10 mouse cellular contexts compared by ENCODE assay signal in the genomic region with DNA sequence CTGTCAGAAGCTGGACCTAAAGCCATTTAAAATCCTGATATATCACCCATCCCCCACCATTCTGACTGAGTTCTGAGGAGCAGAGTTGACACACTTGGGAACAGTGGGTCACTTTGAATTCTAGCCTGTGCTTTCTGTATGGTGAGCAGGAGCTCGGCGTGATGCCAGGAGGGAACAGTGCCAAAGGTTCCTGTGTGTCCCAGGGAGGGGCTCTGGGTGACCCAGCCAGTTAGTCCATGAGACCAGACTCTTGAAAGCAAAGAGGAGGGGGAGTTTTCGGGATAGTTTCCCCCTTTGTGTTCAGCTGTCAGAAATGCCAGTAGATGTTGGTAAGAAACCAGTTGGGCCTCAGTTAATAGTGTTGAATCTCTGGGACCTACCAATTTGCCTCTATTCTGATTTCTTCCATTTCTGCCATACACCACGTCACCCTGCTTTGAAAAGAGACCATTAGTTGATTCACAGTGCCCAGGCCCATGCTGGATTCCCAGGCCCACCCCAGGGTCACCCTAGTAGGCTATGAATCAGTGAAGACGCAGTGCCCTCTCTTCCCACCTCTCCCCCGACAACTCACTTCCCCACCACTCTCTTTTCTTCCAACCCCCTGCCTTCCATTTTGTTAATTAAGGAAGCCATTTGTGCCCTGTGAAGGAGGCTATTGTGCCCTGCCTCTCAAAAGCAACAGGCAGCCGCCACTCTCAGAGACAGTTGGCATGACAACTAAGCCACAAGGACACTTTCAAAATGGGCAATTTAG. TPM values are rescaled to one million over a fixed set of nuclear protein-coding genes. Genes with fewer than 3 reads are reported as not detected.
DNase-seq lines count a peak whose midpoint lies in the region; ATAC-seq and TF ChIP-seq lines count a peak whose summit lies in the region.
"Had no signal": no experiment of that assay in that cellular context is flagged by ENCODE, and none has a peak within 500 bp of the region (broad histone marks: within the 10 kb centered on the region; RNA-seq: fewer than 3 reads in every experiment).

No protein-coding gene starts in this region.

- TF ChIP-seq CTCF in hindbrain, postnatal 0 days (IDR thresholded peaks at IDR 0.05; ENCODE audit: low read depth), result no peak

- no peaks in the 10 kb centered on the region for H3K36me3 ChIP-seq in embryonic facial prominence, embryonic 11.5 days (replicated peaks; ENCODE audit: control insufficient read depth, insufficient read depth, low read depth, low read length)
- no peaks in the 10 kb centered on the region for H3K36me3 ChIP-seq in embryonic facial prominence, embryonic 10.5 days (replicated peaks)
- no peaks in the 10 kb centered on the region for H3K36me3 ChIP-seq in midbrain, embryonic 11.5 days (ENCODE audit: control insufficient read depth, insufficient read depth, low read length)
- H3K36me3 ChIP-seq in midbrain, embryonic 10.5 days, result no peaks in the 10 kb centered on the region
- H3K36me3 ChIP-seq in hindbrain, postnatal 0 days (ENCODE audit: insufficient read depth, low read length), result no peaks in the 10 kb centered on the region
- no peaks in the 10 kb centered on the region for H3K36me3 ChIP-seq in stomach, embryonic 14.5 days (ENCODE audit: control insufficient read depth, insufficient read depth, low read length)
- no peaks in the 10 kb centered on the region for H3K36me3 ChIP-seq in heart, embryonic 11.5 days (ENCODE audit: control insufficient read depth, insufficient read depth, low read length)

- H3K9me3 ChIP-seq in embryonic facial prominence, embryonic 11.5 days (replicated peaks; ENCODE audit: control insufficient read depth, low read length), result no peaks in the 10 kb centered on the region
- no peaks in the 10 kb centered on the region for H3K9me3 ChIP-seq in embryonic facial prominence, embryonic 10.5 days
- no peaks in the 10 kb centered on the region for H3K9me3 ChIP-seq in midbrain, embryonic 11.5 days (ENCODE audit: control insufficient read depth, low read length)
- no peaks in the 10 kb centered on the region for H3K9me3 ChIP-seq in midbrain, embryonic 10.5 days (replicated peaks)
- H3K9me3 ChIP-seq in hindbrain, postnatal 0 days (ENCODE audit: low read length), result no peaks in the 10 kb centered on the region
- H3K9me3 ChIP-seq in stomach, embryonic 14.5 days (ENCODE audit: control insufficient read depth, low read depth, low read length), result no peaks in the 10 kb centered on the region
- H3K9me3 ChIP-seq in heart, embryonic 11.5 days (replicated peaks; ENCODE audit: control insufficient read depth, low read length), result no peaks in the 10 kb centered on the region

- 52% methylated on average over 7 of the region's 7 CpGs for WGBS in embryonic facial prominence, embryonic 11.5 days
- 55% methylated on average over 7 of the region's 7 CpGs for WGBS in embryonic facial prominence, embryonic 10.5 days
- WGBS in midbrain, embryonic 11.5 days, result 51% methylated on average over 7 of the region's 7 CpGs
- 47% methylated on average over 7 of the region's 7 CpGs for WGBS in midbrain, embryonic 10.5 days
- 36% methylated on average over 7 of the region's 7 CpGs for WGBS in hindbrain, postnatal 0 days
- WGBS in stomach, embryonic 14.5 days, result 77% methylated on average over 7 of the region's 7 CpGs
- 66% methylated on average over 7 of the region's 7 CpGs for WGBS in heart, embryonic 11.5 days (ENCODE audit: insufficient replicate concordance)

- H3K27me3 ChIP-seq in embryonic facial prominence, embryonic 11.5 days (ENCODE audit: control insufficient read depth, insufficient read depth, low read length), result no peaks in the 10 kb centered on the region
- 0 out of 2 replicates have a peak, but pooled peaks cover 4% of the 10 kb centered on the region for H3K27me3 ChIP-seq in embryonic facial prominence, embryonic 10.5 days (replicated peaks; ENCODE audit: low read depth, poor library complexity, severe bottlenecking)
- H3K27me3 ChIP-seq in midbrain, embryonic 11.5 days (ENCODE audit: control insufficient read depth, insufficient read depth, low read length), result no peaks in the 10 kb centered on the region
- peaks cover 16% of the 10 kb centered on the region; the same call in 1 of the 2 replicates for H3K27me3 ChIP-seq in midbrain, embryonic 10.5 days (ENCODE audit: low read depth, poor library complexity, severe bottlenecking)
- H3K27me3 ChIP-seq in hindbrain, postnatal 0 days (ENCODE audit: insufficient read depth, low read length), result no peaks in the 10 kb centered on the region
- H3K27me3 ChIP-seq in stomach, embryonic 14.5 days (ENCODE audit: control insufficient read depth, insufficient read depth, low read length), result no peaks in the 10 kb centered on the region
- no peaks in the 10 kb centered on the region for H3K27me3 ChIP-seq in heart, embryonic 11.5 days (ENCODE audit: control insufficient read depth, insufficient read depth, low read length)

- H3K9ac ChIP-seq in embryonic facial prominence, embryonic 11.5 days (replicated peaks; ENCODE audit: low read length), result no peak overlapping the region
- no peak overlapping the region for H3K9ac ChIP-seq in midbrain, embryonic 11.5 days (ENCODE audit: low read length)
- H3K9ac ChIP-seq in hindbrain, postnatal 0 days (replicated peaks; ENCODE audit: low read length), result no peak overlapping the region
- no peak overlapping the region for H3K9ac ChIP-seq in stomach, embryonic 14.5 days (replicated peaks; ENCODE audit: low read depth, low read length)
- no peak overlapping the region for H3K9ac ChIP-seq in heart, embryonic 11.5 days (ENCODE audit: low read depth, low read length)

- H3K4me3 ChIP-seq in embryonic facial prominence, embryonic 11.5 days (ENCODE audit: low read depth, low read length), result no peak overlapping the region
- no peak overlapping the region for H3K4me3 ChIP-seq in embryonic facial prominence, embryonic 10.5 days
- no peak overlapping the region for H3K4me3 ChIP-seq in midbrain, embryonic 11.5 days (ENCODE audit: low read depth, low read length)
- no peak overlapping the region for H3K4me3 ChIP-seq in midbrain, embryonic 10.5 days
- no peak overlapping the region for H3K4me3 ChIP-seq in hindbrain, postnatal 0 days (ENCODE audit: low read length)
- no peak overlapping the region for H3K4me3 ChIP-seq in stomach, embryonic 14.5 days (ENCODE audit: low read depth, low read length)
- no peak overlapping the region for H3K4me3 ChIP-seq in heart, embryonic 11.5 days (ENCODE audit: low read depth, low read length)

- peak; percentile 63 for ATAC-seq in embryonic facial prominence, embryonic 11.5 days (replicated peaks; ENCODE audit: insufficient number of reproducible peaks, low FRiP score, low TSS enrichment, low read depth)
- peak; percentile 69 for ATAC-seq in midbrain, embryonic 11.5 days (ENCODE audit: low FRiP score)
- ATAC-seq in hindbrain, postnatal 0 days, result peak; percentile 83
- peak; percentile 61; the same call in 1 of the 2 replicates for ATAC-seq in stomach, embryonic 14.5 days (ENCODE audit: insufficient number of reproducible peaks, insufficient read depth, low FRiP score, low read depth)
- no peak for ATAC-seq in monocyte, adult 5-6 weeks (replicated peaks; ENCODE audit: insufficient number of reproducible peaks, low FRiP score, low TSS enrichment, poor library complexity, severe bottlenecking)
- no peak for ATAC-seq in heart, embryonic 11.5 days (replicated peaks; ENCODE audit: insufficient number of reproducible peaks, low FRiP score, low TSS enrichment)

- H3K4me2 ChIP-seq in embryonic facial prominence, embryonic 11.5 days (ENCODE audit: low read depth, low read length), result no peak overlapping the region
- no peak overlapping the region for H3K4me2 ChIP-seq in midbrain, embryonic 11.5 days
- H3K4me2 ChIP-seq in hindbrain, postnatal 0 days (ENCODE audit: low read depth, low read length), result no peak overlapping the region
- H3K4me2 ChIP-seq in stomach, embryonic 14.5 days (replicated peaks; ENCODE audit: low read depth, low read length), result no peak overlapping the region
- no peak overlapping the region for H3K4me2 ChIP-seq in heart, embryonic 11.5 days

- H3K27ac ChIP-seq in embryonic facial prominence, embryonic 11.5 days (replicated peaks; ENCODE audit: low read depth, low read length), result no peak overlapping the region
- no peak overlapping the region; the same call in 1 of the 2 replicates for H3K27ac ChIP-seq in embryonic facial prominence, embryonic 10.5 days (replicated peaks)
- no peak overlapping the region for H3K27ac ChIP-seq in midbrain, embryonic 11.5 days (ENCODE audit: low read depth, low read length)
- no peak overlapping the region; the same call in 1 of the 2 replicates for H3K27ac ChIP-seq in midbrain, embryonic 10.5 days (replicated peaks)
- peak overlapping the region; percentile 43; the same call in 1 of the 2 replicates for H3K27ac ChIP-seq in hindbrain, postnatal 0 days
- no peak overlapping the region for H3K27ac ChIP-seq in stomach, embryonic 14.5 days (ENCODE audit: low read length)
- no peak overlapping the region for H3K27ac ChIP-seq in heart, embryonic 11.5 days (ENCODE audit: low read depth, low read length)

- DNase-seq in embryonic facial prominence, embryonic 11.5 days (ENCODE audit: low spot score), result peak; percentile 15
- DNase-seq in embryonic facial prominence, embryonic 10.5 days (ENCODE audit: low spot score), result no peak
- DNase-seq in midbrain, embryonic 11.5 days (ENCODE audit: low spot score, missing footprints), result no peak
- DNase-seq in midbrain, embryonic 10.5 days (ENCODE audit: low spot score), result no peak
- peak; percentile 85 for DNase-seq in hindbrain, postnatal 0 days (ENCODE audit: low spot score)

- no peaks in the 10 kb centered on the region for H3K4me1 ChIP-seq in embryonic facial prominence, embryonic 11.5 days (ENCODE audit: control insufficient read depth, insufficient read depth, low read length)
- H3K4me1 ChIP-seq in embryonic facial prominence, embryonic 10.5 days, result peaks cover 14% of the 10 kb centered on the region
- peaks cover 7% of the 10 kb centered on the region; the same call in 1 of the 2 replicates for H3K4me1 ChIP-seq in midbrain, embryonic 11.5 days (ENCODE audit: control insufficient read depth, insufficient read depth, low read length)
- peaks cover 17% of the 10 kb centered on the region for H3K4me1 ChIP-seq in midbrain, embryonic 10.5 days
- no peaks in the 10 kb centered on the region for H3K4me1 ChIP-seq in hindbrain, postnatal 0 days (ENCODE audit: insufficient read depth, low read length)
- no peaks in the 10 kb centered on the region for H3K4me1 ChIP-seq in stomach, embryonic 14.5 days (ENCODE audit: control insufficient read depth, insufficient read depth, low read length)
- H3K4me1 ChIP-seq in heart, embryonic 11.5 days (ENCODE audit: control insufficient read depth, insufficient read depth, low read length), result no peaks in the 10 kb centered on the region

RNA-seq across cellular contexts. Expression of a gene that starts 38.6 kb away (rescaled TPM):
- 196 and 210 TPM in 2 replicates for polyA plus RNA-seq in embryonic facial prominence, embryonic 11.5 days (2014; fragmentation: Nextera tagmentation; extraction: Ambion mirVana)
- polyA plus RNA-seq in embryonic facial prominence, embryonic 10.5 days (2016; fragmentation: Nextera tagmentation; extraction: Ambion mirVana), result 159 and 163 TPM in 2 replicates
- polyA plus RNA-seq in midbrain, embryonic 11.5 days (2014; fragmentation: Nextera tagmentation; extraction: Ambion mirVana), result 174 and 194 TPM in 2 replicates
- 158 and 164 TPM in 2 replicates for polyA plus RNA-seq in midbrain, embryonic 10.5 days (2016; fragmentation: Nextera tagmentation; extraction: Ambion mirVana)
- 66.8 and 67.0 TPM in 2 replicates for total RNA-seq in hindbrain, postnatal 0 days (2014; rRNA removed)
- 101 and 103 TPM in 2 replicates for polyA plus RNA-seq in hindbrain, postnatal 0 days (2015; fragmentation: Nextera tagmentation; extraction: Ambion mirVana)
- polyA plus RNA-seq in stomach, embryonic 14.5 days (2014; fragmentation: Nextera tagmentation; extraction: Ambion mirVana), result 161 and 176 TPM in 2 replicates
- total RNA-seq in monocyte, adult 5-6 weeks (2017), result 148 to 168 TPM (median 150 TPM) in 3 replicates
- polyA plus RNA-seq in heart, embryonic 11.5 days (2014; fragmentation: Nextera tagmentation; extraction: Ambion mirVana), result 142 and 175 TPM in 2 replicates

RNA-seq across cellular contexts. Expression of a gene that starts 39.0 kb away (rescaled TPM):
- polyA plus RNA-seq in embryonic facial prominence, embryonic 11.5 days (2014; fragmentation: Nextera tagmentation; extraction: Ambion mirVana), result 0.38 TPM in 1 of 2 replicates, not detected in the other
- polyA plus RNA-seq in embryonic facial prominence, embryonic 10.5 days (2016; fragmentation: Nextera tagmentation; extraction: Ambion mirVana), result 0.44 and 0.65 TPM in 2 replicates
- polyA plus RNA-seq in midbrain, embryonic 11.5 days (2014; fragmentation: Nextera tagmentation; extraction: Ambion mirVana), result 0.48 and 0.69 TPM in 2 replicates
- polyA plus RNA-seq in midbrain, embryonic 10.5 days (2016; fragmentation: Nextera tagmentation; extraction: Ambion mirVana), result 0.50 and 1.1 TPM in 2 replicates
- total RNA-seq in hindbrain, postnatal 0 days (2014; rRNA removed), result 1.4 TPM in 1 of 2 replicates, not detected in the other
- polyA plus RNA-seq in hindbrain, postnatal 0 days (2015; fragmentation: Nextera tagmentation; extraction: Ambion mirVana), result 1.1 and 1.9 TPM in 2 replicates
- 4.1 and 4.4 TPM in 2 replicates for polyA plus RNA-seq in stomach, embryonic 14.5 days (2014; fragmentation: Nextera tagmentation; extraction: Ambion mirVana)
- total RNA-seq in monocyte, adult 5-6 weeks (2017), result not detected in 3 replicates
- 0.27 and 1.1 TPM in 2 replicates for polyA plus RNA-seq in heart, embryonic 11.5 days (2014; fragmentation: Nextera tagmentation; extraction: Ambion mirVana)
- total RNA-seq: left cerebral cortex, postnatal 36 days had no signal
- polyA plus RNA-seq: frontal cortex, adult 2 months had no signal

Comparison
In these comparisons a context has a peak if more than half of its experiments do, and no peak if none do; other contexts are left out.
1. DNase-seq: peak in embryonic facial prominence, embryonic 11.5 days (single experiment) and hindbrain, postnatal 0 days (single experiment); none in embryonic facial prominence, embryonic 10.5 days (single experiment), midbrain, embryonic 11.5 days (single experiment) and midbrain, embryonic 10.5 days (single experiment).
2. ATAC-seq: peak in embryonic facial prominence, embryonic 11.5 days (single experiment), midbrain, embryonic 11.5 days (single experiment), hindbrain, postnatal 0 days (single experiment) and stomach, embryonic 14.5 days (single experiment); none in monocyte, adult 5-6 weeks (single experiment) and heart, embryonic 11.5 days (single experiment).